Mouse (Mus musculus) small intestine, adult 2 months (tissue): ENCODE measurements at regions not wholly inside any gene's neighbourhood (a gene's known extent, or its start where the extent isn't known, plus 50 kb on each side); places are given as distances from the start of the nearest gene placed in this dataset.

ENCODE experiments used
- CTCF ChIP-seq: fragments of 200-500 bp; IDR thresholded peaks from 2 replicates; pipeline ENCODE4 v1.5.1; 2012; ENCODE audit warnings: low read depth, mild to moderate bottlenecking, control low read depth, inconsistent platforms, low read length, moderate library complexity, mixed read lengths; ENCODE audit not compliant: insufficient replicate concordance, insufficient read length; ENCODE audit errors: extremely low read depth
- POLR2A ChIP-seq: fragments of 200-500 bp; IDR thresholded peaks from 2 replicates; pipeline ENCODE4 v1.6.1; 2012; ENCODE audit warnings: low read depth, mild to moderate bottlenecking, control low read depth, inconsistent platforms, low read length, moderate library complexity

- TF ChIP-seq CTCF (no peak), POLR2A (no peak)
These were observed 184.3 kb upstream of the Tbx3 start for GRCm38 (mm10) chr5:119486196-119486595.
